Mouse (Mus musculus) liver, adult 2 months (tissue): ENCODE results near the gene Phldb2. TPM values are rescaled to one million over a fixed set of nuclear protein-coding genes. Genes with fewer than 3 reads are reported as not detected.

Experiments
- DNase-seq: peaks from one replicate; pipeline ENCODE4 v3.0.0-alpha.2; 2011; ENCODE audit warnings: low read depth, low spot score; ENCODE audit errors: extremely low read depth
- H3K27ac ChIP-seq: fragments of 200-500 bp; replicated peaks from 2 replicates; pipeline ENCODE4 v1.5.1; 2012; ENCODE audit warnings: low read depth, mild to moderate bottlenecking, control low read depth, inconsistent platforms, low read length; ENCODE audit not compliant: insufficient read depth
- H3K27me3 ChIP-seq: fragments of 200-500 bp; 2 replicates; pipeline ENCODE4 v1.6.1; 2012; ENCODE audit warnings: mild to moderate bottlenecking, moderate library complexity, low read length, inconsistent platforms; ENCODE audit not compliant: control insufficient read depth, insufficient read depth
- H3K36me3 ChIP-seq: fragments of 200-500 bp; 2 replicates; pipeline ENCODE4 v1.6.1; 2012; ENCODE audit warnings: low read length, inconsistent platforms; ENCODE audit not compliant: control insufficient read depth, insufficient read depth
- H3K4me1 ChIP-seq: fragments of 200-500 bp; 2 replicates; pipeline ENCODE4 v1.6.1; 2011; ENCODE audit warnings: low read length; ENCODE audit not compliant: control insufficient read depth, insufficient read depth
- H3K4me3 ChIP-seq: fragments of 200-500 bp; 2 replicates; pipeline ENCODE4 v1.5.1; 2011; ENCODE audit warnings: low read depth, mild to moderate bottlenecking, control low read depth, low read length, moderate library complexity; ENCODE audit not compliant: insufficient read depth
- H3K79me2 ChIP-seq: fragments of 200-500 bp; 2 replicates; pipeline ENCODE4 v1.6.1; 2012; ENCODE audit warnings: inconsistent platforms, mild to moderate bottlenecking, low read length, moderate library complexity; ENCODE audit not compliant: control insufficient read depth, insufficient read depth
- H3K9ac ChIP-seq: fragments of 200-500 bp; 2 replicates; pipeline ENCODE4 v1.6.1; 2012; ENCODE audit warnings: low read depth, mild to moderate bottlenecking, control low read depth, inconsistent platforms, low read length
- CTCF ChIP-seq: fragments of 200-500 bp; IDR thresholded peaks from 2 replicates; pipeline ENCODE4 v1.5.1; 2011; ENCODE audit warnings: low read depth, low read length, control low read depth
- POLR2A ChIP-seq: fragments of 200-500 bp; IDR thresholded peaks from 2 replicates; pipeline ENCODE4 v1.6.1; 2011; ENCODE audit warnings: low read length, control low read depth; ENCODE audit not compliant: insufficient read depth; ENCODE audit errors: extremely low read depth
- WGBS: fragments of 180-500 bp; shearing (Covaris S2); methylation state at CpG from one replicate; pipeline ENCODE4 v1.1.7; 2018; 5-methylcytosine and 5-hydroxymethylcytosine counted together
- polyA plus RNA-seq: library from polyadenylated mRNA; depleted of rRNA; stranded (reverse); fragments of >200 nt; gene quantifications from 2 replicates; pipeline ENCODE4 v1.2.3, GENCODE M21; 2012
- total RNA-seq: library from RNA; depleted of rRNA; stranded (reverse); fragments of >200 nt; gene quantifications from 2 replicates; pipeline ENCODE4 v1.2.3, GENCODE M21; 2014

Gene Phldb2
- total and polyA plus RNA-seq, 2 experiments: 19.1 to 58.3 TPM

- WGBS: 43% methylated on average over 4 of the region's 4 CpGs
- peaks cover 8% of the 10 kb centered on the region for H3K4me1 ChIP-seq
- no peak overlapping the region for H3K4me3 ChIP-seq
- H3K79me2 ChIP-seq: peaks cover 14% of the 10 kb centered on the region; the same call in 1 of the 2 replicates
- peak overlapping the region; percentile 5; the same call in 1 of the 2 replicates for H3K27ac ChIP-seq
- no peak for DNase-seq
- H3K9ac ChIP-seq: no peak overlapping the region
- TF ChIP-seq CTCF: no peak
- TF ChIP-seq POLR2A: no peak
- H3K27me3 ChIP-seq: no peaks in the 10 kb centered on the region
- peaks cover 4% of the 10 kb centered on the region for H3K36me3 ChIP-seq
Observed at GRCm38 (mm10) chr16:45831094-45831872, 122.1 kb downstream of the Phldb2 start.

GRCm38 (mm10) chr16:45830096-45830866, 123.1 kb downstream of the Phldb2 start:
- peaks cover 7% of the 10 kb centered on the region for H3K36me3 ChIP-seq
- no peaks in the 10 kb centered on the region for H3K27me3 ChIP-seq
- H3K4me3 ChIP-seq: no peak overlapping the region
- no peak for TF ChIP-seq CTCF
- TF ChIP-seq POLR2A: no peak
- H3K4me1 ChIP-seq: peaks cover 8% of the 10 kb centered on the region
- DNase-seq: no peak
- H3K9ac ChIP-seq: no peak overlapping the region
- 79% methylated on average over 11 of the region's 11 CpGs for WGBS
- H3K27ac ChIP-seq: no peak overlapping the region
- peaks cover 8% of the 10 kb centered on the region; the same call in 1 of the 2 replicates for H3K79me2 ChIP-seq

- TF ChIP-seq CTCF (no peak), POLR2A (no peak)
Observed at GRCm38 (mm10) chr16:45825309-45825708, 128.1 kb downstream of the Phldb2 start.

GRCm38 (mm10) chr16:45824025-45824424, 129.4 kb downstream of the Phldb2 start:
- Histone ChIP-seq H3K36me3 (peaks cover 26% of the 10 kb centered on the region), H3K27ac (no peak overlapping the region), H3K9ac (no peak overlapping the region), H3K27me3 (no peaks in the 10 kb centered on the region), H3K79me2 (no peaks in the 10 kb centered on the region; the same call in 1 of the 2 replicates), H3K4me3 (no peak overlapping the region), H3K4me1 (no peaks in the 10 kb centered on the region)
- DNase-seq: no peak
- WGBS: 89% methylated on average over 4 of the region's 4 CpGs
- TF ChIP-seq POLR2A (no peak), CTCF (no peak)

More at GRCm38 (mm10) chr16:45825309-45825708, 128.1 kb downstream of the Phldb2 start:
- H3K9ac ChIP-seq: no peak overlapping the region
- no peak overlapping the region for H3K27ac ChIP-seq
- WGBS: 86% methylated on average over 10 of the region's 10 CpGs
- H3K79me2 ChIP-seq: peaks cover 1% of the 10 kb centered on the region; the same call in 1 of the 2 replicates
- no peaks in the 10 kb centered on the region for H3K27me3 ChIP-seq
- no peaks in the 10 kb centered on the region for H3K4me1 ChIP-seq
- no peak overlapping the region for H3K4me3 ChIP-seq
- DNase-seq: no peak
- peaks cover 24% of the 10 kb centered on the region for H3K36me3 ChIP-seq

- DNase-seq: no peak
- WGBS: 94% methylated on average over 4 of the region's 4 CpGs
- Histone ChIP-seq H3K79me2 (no peaks in the 10 kb centered on the region; the same call in 1 of the 2 replicates), H3K9ac (no peak overlapping the region), H3K27ac (no peak overlapping the region), H3K27me3 (no peaks in the 10 kb centered on the region), H3K4me3 (no peak overlapping the region), H3K36me3 (peaks cover 20% of the 10 kb centered on the region), H3K4me1 (no peaks in the 10 kb centered on the region)
- TF ChIP-seq CTCF: no peak
- no peak for TF ChIP-seq POLR2A
Observed at GRCm38 (mm10) chr16:45819911-45820310, 133.5 kb downstream of the Phldb2 start.

- H3K79me2 ChIP-seq: peaks cover 2% of the 10 kb centered on the region; the same call in 1 of the 2 replicates
- TF ChIP-seq CTCF (no peak), POLR2A (no peak)
Observed at GRCm38 (mm10) chr16:45817795-45818194, 135.6 kb downstream of the Phldb2 start.

More at GRCm38 (mm10) chr16:45817795-45818194, 135.6 kb downstream of the Phldb2 start:
- DNase-seq: no peak
- Histone ChIP-seq H3K4me3 (no peak overlapping the region), H3K9ac (no peak overlapping the region), H3K27me3 (no peaks in the 10 kb centered on the region), H3K36me3 (peaks cover 10% of the 10 kb centered on the region; the same call in 1 of the 2 replicates), H3K4me1 (no peaks in the 10 kb centered on the region), H3K27ac (no peak overlapping the region)
- WGBS: 53% methylated on average over 3 of the region's 3 CpGs
